Mouse (Mus musculus): ENCODE data around the gene 1700037H04Rik. TPM values are rescaled to one million over a fixed set of nuclear protein-coding genes. Genes with fewer than 3 reads are reported as not detected.

1700037H04Rik gene
- polyA plus RNA-seq, 1 experiment from 2014 or later = 97.1 TPM

Other genes starting within 250 kb of the 1700037H04Rik start
- 33.0 and 42.8 TPM in 2 replicates for gene Gfra4, start 117.0 kb downstream of the 1700037H04Rik start, polyA plus RNA-seq (2015; fragmentation: Nextera tagmentation; extraction: Ambion mirVana)
- 1.4 TPM in 2 replicates for gene Adam33, start 96.3 kb downstream of the 1700037H04Rik start, polyA plus RNA-seq (2015; fragmentation: Nextera tagmentation; extraction: Ambion mirVana)
- 0.12 and 0.13 TPM in 2 replicates for gene Siglec1, start 73.3 kb downstream of the 1700037H04Rik start, polyA plus RNA-seq (2015; fragmentation: Nextera tagmentation; extraction: Ambion mirVana)
- gene Hspa12b, start 32.8 kb downstream of the 1700037H04Rik start, polyA plus RNA-seq (2015; fragmentation: Nextera tagmentation; extraction: Ambion mirVana) = 4.4 and 4.7 TPM in 2 replicates
- not detected in 2 replicates for gene Gm11037, start 26.6 kb downstream of the 1700037H04Rik start, polyA plus RNA-seq (2015; fragmentation: Nextera tagmentation; extraction: Ambion mirVana)
- 16.0 and 16.9 TPM in 2 replicates for gene Cenpb, start 20.0 kb upstream of the 1700037H04Rik start, polyA plus RNA-seq (2015; fragmentation: Nextera tagmentation; extraction: Ambion mirVana)
- gene Cdc25b, start 26.9 kb upstream of the 1700037H04Rik start, polyA plus RNA-seq (2015; fragmentation: Nextera tagmentation; extraction: Ambion mirVana) = 33.6 and 35.9 TPM in 2 replicates
- gene Spef1, start 27.2 kb upstream of the 1700037H04Rik start, polyA plus RNA-seq (2015; fragmentation: Nextera tagmentation; extraction: Ambion mirVana) = 11.3 and 12.6 TPM in 2 replicates
- gene Ap5s1, start 47.0 kb upstream of the 1700037H04Rik start, polyA plus RNA-seq (2015; fragmentation: Nextera tagmentation; extraction: Ambion mirVana) = 37.8 and 40.5 TPM in 2 replicates
- gene Mavs, start 74.0 kb upstream of the 1700037H04Rik start, polyA plus RNA-seq (2015; fragmentation: Nextera tagmentation; extraction: Ambion mirVana) = 5.7 and 6.8 TPM in 2 replicates
- gene Pank2, start 102.4 kb upstream of the 1700037H04Rik start, polyA plus RNA-seq (2015; fragmentation: Nextera tagmentation; extraction: Ambion mirVana) = 26.9 and 33.1 TPM in 2 replicates
- 22.0 and 26.0 TPM in 2 replicates for gene Rnf24, start 192.8 kb upstream of the 1700037H04Rik start, polyA plus RNA-seq (2015; fragmentation: Nextera tagmentation; extraction: Ambion mirVana)